Mouse (Mus musculus): Measurements from ENCODE around the gene Rusc2. TPM values are rescaled to one million over a fixed set of nuclear protein-coding genes. Genes with fewer than 3 reads are reported as not detected.

Gene Rusc2
- polyA plus RNA-seq, 1 experiment from 2014 or later: 0.69 TPM

DNA sequence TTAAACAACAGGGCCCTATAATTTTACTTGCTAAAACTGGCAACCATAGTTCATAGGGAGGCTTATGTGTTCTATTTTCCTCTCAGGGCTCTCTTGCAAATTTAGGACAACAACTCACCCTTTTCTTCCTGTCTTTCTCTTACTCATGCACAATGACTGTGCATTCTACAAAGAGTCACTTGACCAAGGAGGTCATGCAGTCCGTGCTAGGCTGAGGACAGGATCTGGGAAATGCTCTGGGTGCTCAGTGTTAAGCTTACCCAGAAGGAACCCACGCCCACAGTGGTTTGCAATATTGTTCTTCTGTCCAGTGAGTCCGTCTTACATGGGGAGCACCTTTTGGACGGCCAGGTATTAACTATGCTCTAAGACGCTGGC lies 2.3 kb downstream of the Rusc2 start:
- no peak for DNase-seq (ENCODE audit: low spot score)

DNA sequence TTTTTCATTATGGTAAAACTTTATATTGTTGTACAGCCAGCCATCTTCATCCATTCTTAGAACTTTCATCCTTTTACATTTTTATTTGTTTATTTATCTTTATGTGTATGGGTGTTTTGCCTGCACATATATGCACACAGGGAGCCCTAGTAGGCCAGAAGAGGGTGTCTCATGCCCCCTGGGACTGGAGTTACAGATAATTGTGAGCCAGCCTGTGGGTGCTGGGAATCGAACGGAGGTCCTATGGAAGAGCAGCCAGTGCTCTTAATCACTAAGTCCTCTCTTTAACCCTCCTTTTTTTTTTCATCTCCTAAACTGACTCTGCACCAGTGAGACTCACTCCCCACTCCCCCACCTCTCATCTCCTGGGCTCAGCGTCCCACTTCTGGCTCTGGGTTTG lies 2.8 kb downstream of the Rusc2 start:
- no peak for DNase-seq (ENCODE audit: low spot score)

DNA sequence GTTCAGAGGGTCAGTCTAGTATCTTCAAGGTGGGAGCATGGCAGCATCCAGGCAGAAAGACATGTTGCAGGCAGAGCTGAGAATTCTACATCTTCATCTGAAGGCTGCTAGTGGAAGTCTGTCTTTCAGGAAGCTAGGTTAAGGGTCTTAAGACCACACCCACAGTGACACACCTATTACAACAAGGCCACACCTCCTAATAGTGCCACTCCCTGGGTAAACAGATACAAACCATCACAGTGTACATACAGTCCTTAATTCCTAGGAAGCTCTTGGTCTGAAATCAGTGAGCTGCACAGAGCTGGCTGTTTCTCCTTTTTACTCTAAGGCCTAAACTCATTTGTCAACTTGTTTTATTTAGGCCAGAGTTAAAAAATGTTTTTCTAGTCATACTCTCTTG lies 5.2 kb downstream of the Rusc2 start:
- no peak for DNase-seq (ENCODE audit: low spot score)

DNA sequence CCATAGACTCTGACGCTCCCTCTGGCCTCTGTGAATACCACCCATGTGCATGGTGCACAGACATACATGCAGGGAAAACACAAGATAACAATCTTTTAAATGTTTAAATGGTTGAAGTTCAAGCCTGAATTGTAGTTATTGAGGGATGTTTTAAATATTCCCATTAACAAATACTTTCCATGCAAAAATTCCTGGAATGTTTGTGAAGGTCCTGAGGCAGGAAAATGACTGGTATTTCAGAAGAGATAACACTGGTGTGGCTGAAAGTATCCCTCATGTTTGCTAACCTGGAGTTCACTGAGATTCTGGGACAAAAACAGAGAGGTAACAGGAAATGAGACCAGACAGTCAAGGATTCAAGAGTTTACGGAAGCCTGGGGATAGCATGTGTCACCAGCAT lies 7.6 kb downstream of the Rusc2 start:
- DNase-seq (ENCODE audit: low spot score): no peak

DNA sequence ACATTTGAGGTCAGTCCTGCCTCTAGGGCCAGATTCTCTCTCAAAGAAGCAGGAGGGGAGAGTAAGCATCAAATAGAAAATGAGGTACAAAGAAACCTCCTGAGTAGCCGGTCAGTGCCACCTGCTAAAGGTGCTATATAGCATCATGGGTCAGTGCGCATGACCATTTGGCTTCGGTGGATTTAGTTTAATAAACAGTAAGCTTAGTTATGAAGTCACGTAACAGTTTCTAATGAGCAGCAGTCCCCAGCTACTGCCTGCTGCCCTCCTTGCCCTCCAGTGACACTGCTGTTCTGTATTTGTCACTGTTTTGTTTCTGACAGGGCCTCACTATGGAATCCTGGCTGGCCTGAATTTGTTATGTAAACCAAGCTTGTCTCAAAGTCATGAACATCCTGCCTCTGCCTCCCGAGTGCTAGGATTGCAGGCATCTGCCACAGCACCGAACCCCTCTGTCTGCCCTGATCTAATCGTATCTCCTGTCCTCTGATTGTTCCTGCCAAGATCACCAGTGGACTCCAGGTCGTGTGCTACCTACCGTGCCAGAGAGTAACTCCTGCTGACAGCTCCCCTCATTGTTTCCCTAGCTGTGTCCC lies 8.2 kb downstream of the Rusc2 start:
- no peak for DNase-seq (ENCODE audit: low spot score)

DNA sequence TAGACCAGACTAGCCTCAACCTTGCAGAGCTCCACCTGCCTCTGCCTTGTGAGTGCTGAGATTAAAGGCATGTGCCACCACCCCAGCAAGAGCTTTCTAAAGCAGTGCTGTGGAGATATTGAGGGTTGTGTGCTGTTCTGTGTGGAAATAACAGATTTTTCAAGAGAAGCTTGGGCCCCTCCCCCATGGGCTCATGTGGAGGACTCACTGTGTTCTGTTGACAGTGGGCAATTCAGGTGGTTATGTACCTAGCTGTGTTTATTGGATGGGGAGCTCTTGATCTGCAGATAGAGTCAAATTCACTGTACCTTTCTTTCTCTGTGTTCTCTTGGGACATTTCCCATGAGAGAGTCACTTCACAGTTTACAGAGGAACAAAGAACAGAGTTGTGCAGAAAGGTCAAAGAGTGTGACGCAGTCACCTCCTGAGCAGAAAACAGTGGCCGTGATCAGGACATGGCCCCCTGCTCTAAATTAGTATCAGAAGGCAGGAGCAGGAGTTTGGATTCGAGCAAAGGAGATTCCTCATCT lies 9.8 kb downstream of the Rusc2 start:
- DNase-seq (ENCODE audit: low spot score): no peak

DNA sequence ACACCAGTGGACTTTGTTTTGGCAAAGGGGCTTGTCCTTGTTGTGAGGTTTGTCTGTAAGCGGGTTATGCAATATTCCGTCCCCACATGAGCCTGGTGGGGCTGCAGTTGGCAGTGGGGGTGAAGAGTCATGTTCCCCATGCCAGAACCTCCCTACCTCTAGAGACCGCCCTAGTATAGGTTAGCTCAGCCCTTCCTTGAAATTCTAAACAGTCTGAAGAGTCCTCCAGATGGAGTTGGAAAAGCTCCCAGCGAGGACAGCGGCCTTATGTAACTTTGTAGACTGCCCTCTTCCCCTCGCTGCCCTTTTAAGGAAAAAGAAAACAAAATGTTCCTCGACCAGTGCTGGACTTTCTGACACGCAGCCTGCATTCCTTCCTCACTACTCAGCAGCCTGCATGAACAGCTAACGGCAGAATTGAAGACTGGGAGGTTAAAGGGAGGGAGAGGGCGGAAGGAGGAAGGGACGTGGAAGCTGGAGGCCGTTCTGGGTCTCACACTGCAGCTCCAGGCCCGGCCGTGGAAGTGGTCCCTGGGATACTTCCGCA lies 12.6 kb downstream of the Rusc2 start:
- DNase-seq (ENCODE audit: low spot score): no peak

DNA sequence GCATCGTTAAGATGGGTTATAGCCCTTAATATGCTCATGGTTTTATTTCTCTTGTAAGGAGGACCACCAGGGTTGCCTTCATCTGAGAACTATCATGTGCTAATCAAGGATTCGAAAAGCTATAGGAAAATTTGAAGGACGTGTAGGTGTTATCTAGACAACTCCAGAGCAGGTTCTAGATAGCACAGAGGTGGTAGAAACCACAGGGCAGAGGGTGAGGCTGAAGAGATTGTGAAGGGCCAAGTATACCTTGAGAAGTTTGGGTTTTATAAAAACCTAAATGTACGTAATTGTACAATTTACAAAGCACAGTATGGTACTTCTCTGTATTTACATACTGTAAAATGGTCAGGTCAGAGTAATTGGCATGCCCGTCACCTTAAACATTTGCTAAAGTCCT lies 13.4 kb downstream of the Rusc2 start:
- DNase-seq (ENCODE audit: low spot score): no peak

DNA sequence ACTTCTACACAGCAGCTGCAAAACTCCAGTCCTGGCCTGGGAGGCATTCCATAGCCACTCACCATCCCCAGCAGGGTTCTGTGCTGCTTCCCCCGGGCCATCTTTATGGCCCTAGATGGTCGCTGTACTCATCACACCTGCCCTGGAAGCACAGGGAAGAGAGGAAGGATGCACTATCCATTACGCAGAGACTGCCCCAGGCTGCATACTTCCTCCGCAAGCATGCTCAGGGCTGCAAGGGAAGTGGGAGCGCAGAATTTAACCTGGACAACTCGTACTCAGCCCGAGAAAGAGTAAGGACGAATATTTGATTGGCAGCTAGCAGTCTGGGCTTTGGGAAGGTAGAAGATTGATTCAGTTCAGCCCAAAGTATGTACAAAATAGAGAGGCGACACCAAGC lies 14.1 kb downstream of the Rusc2 start:
- DNase-seq (ENCODE audit: low spot score): no peak

DNA sequence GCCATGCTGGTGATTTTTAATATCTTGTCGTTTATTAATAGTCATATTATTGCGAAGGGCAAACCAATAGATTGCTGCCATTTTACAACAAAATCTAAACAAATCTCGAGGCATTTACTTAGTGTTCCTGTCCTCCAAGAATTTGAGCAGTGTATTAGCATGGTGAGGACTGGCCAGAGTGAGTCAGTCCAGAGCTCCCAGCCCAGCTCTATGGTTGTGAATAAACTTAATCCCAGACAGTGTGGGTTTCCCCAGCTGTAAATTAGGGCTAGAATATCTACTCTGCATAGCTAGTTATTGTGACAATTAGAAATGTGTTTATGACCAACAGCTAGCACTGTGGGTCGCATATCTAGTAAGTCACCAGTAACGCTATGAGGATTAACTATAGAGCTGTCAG lies 14.6 kb downstream of the Rusc2 start:
- DNase-seq (ENCODE audit: low spot score): no peak

DNA sequence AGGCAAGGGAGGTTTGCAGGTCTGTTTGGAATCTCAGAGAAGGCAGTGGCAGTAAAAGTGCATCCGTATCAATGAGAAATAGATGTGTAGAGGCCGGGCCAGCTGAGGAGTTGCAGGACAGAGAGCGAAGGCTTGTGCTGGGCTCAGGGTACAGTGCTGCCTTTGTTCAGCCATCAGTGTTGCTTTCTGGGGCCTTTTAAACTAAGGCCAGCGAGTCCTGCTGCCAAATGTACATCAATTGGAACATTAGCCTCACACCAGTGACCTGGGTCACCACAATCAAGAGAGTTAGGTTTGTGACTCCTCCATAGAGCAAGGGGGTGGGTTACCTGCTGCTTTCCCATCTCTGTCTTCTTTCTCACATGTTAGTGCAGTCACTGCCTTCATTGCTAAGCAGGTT lies 16.2 kb downstream of the Rusc2 start:
- no peak for DNase-seq (ENCODE audit: low spot score)

DNA sequence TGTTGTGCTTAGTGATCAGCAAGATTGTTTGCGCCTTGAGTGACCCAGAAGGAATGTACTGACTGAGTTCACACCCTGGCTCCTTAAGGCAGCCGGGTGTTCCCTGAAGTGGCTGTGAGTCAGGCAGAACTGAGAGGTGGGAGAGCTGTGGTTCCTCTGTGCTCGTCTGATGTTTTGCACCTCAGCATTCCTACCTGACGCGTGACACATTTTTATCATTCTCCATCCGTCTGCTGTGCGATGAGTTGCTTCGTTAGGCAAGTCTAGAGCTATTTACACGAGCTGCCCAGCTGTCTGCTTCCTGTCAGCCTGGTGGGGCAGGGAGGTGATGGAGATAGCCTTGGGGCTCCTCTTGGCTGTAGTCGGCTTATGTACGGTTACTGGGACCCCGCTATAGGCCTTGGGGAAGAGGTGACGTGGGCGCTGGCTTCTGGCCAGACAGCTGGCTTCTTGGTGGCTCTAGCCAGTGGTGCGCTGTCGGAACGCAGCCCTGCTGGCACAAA lies 17.1 kb downstream of the Rusc2 start:
- DNase-seq (ENCODE audit: low spot score): no peak

DNA sequence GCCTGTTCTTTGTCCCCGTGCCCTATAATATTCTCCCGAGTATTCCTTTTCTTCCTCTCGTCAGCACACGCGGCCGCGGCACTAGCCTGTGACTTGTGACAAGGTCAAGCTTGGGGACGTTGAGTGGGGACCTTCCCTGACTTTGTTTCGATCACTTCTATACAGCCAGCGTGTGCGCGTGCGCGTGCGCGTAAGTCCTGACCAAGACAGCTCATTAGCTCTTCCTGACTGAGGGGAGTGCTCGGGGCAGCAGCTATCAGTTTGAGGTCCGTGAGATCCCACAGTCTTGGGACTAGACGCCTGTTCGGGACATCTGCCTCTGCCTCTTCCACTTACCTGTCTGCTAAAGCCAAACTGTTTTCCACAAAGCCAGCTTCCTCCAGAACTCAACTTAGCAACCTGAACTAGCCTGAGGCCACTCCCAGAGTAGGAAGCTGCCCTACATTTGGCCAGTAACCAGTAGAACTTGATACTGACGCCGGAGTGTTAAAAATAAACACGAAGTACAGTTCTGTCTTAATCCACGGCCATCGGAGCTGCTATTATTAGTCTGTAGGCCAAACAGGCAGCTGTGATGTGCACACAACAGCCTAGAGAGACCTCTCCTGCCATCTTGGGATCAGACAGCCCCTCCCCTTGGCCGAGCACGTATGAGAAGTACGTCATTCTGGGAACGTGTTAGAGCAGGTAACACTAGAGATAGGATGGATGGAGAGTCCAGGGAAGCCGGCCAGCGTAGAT lies 17.8 kb downstream of the Rusc2 start:
- DNase-seq (ENCODE audit: low spot score): no peak

DNA sequence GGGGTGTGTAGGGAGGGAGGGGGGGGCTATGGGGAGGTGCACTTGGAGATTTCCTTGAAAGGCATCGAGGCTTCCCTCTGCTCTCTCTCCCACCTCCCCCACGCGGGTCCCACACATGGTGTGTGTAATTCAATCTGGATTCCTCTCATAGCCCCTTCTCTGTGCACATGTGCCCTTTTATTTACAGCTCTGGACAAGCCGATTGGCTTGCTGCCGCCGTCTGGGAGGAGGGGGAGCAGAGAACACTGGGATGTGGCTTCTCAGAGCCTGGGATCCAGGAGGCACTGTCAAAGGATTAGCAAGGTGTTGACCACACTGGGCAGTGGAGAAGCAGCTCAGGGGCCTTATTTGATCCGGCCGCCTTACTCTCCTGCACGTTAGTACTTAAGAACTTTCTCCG lies 19.2 kb downstream of the Rusc2 start:
- DNase-seq (ENCODE audit: low spot score): no peak

DNA sequence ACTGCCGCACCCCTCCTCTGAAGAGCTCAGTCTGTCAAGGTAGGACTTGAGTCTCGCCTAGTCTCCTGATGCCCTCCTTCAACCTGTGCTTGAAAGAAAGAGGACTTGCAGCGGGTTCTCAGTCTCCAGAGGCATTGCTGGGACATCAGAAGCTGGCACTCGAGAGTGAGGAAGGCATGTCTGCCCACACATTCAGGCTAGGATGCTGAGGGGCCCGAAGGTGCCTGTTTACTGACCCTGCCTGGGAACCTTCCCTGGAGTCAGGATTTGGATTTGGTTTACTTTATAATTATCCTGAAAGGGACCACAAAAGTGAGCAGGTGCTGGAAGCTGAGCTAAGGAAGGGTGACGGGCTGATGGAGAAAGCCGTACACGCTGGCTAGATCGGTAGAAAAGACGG lies 19.7 kb downstream of the Rusc2 start:
- no peak for DNase-seq (ENCODE audit: low spot score)

DNA sequence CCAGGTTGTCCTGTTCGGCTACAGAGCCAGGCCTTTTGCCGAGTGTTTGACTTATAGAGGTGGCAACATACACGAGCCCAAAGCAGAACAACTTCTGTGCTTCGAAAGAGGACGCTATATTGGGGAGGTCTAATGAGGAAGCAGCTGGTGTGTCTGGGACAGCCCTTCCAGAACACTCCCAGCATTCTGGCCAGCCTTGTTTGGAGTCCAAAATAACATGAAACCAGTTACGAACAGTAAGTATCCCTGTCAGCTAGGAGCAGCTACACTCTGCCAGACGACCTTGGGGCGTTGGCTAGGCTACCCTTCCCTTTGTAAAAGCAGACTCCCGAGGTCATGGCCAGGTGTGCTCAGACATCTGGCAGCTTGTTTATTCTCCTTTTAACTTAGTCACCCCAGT lies 20.4 kb downstream of the Rusc2 start:
- DNase-seq (ENCODE audit: low spot score): no peak

DNA sequence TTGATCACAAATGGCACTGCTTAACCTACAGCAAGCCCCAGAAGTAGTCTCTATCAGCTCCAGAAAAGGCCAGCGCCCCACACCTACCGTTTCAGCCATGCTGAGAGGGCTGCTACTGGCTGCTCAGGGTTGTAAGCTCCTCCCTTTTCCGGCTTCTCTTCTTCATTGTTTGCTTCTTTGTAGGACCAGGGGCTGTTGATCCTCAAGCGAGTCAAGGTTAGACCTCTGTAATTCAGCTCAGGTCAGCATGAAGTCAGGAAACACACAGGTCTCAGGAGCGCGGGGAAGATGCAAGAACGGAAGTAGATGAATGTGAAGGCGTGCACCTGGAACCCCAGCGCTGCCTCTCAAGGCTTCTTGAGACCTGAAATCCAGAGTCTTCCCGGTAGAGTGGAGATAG lies 22.9 kb downstream of the Rusc2 start:
- DNase-seq (ENCODE audit: low spot score): no peak

DNA sequence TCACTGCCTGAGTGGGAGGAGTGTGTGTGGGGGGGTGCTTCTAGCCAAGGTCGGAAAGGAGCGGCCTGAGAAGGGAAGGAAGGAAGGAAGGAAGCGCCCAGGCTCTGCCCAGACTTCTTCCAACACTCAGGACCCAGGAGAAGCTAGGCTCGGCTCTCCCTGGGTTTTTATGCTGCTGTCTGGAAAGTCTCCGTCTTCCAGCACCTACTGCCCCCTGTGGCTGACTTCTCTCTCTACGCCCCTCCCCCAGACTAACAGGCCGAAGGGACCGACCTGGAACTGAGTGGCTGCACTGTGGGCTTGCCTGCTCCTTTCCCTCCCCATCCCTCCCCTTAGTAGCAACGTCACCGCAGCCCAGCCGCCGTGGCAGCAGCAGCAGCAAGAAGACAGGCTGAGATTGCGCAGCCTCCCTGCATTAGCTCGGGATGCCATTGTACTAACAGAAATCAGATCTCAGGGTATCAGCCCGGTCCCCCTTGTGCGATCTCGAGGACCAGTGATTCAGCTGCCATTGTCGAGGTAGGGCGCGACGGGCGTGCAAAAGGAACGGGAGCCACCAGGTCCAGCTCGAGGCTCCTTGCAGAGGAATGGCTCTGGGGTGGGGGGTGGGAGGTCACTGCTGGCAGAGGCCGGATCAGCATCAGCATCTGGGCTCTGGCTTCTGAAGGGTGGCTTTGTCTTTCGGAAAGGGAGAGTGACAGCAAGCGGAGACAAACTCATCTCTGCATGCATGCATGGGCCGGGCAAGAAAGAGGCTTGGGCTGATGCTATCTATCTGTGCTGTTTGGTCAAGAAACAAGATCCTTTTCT lies 24.6 kb downstream of the Rusc2 start:
- DNase-seq (ENCODE audit: low spot score): no peak

DNA sequence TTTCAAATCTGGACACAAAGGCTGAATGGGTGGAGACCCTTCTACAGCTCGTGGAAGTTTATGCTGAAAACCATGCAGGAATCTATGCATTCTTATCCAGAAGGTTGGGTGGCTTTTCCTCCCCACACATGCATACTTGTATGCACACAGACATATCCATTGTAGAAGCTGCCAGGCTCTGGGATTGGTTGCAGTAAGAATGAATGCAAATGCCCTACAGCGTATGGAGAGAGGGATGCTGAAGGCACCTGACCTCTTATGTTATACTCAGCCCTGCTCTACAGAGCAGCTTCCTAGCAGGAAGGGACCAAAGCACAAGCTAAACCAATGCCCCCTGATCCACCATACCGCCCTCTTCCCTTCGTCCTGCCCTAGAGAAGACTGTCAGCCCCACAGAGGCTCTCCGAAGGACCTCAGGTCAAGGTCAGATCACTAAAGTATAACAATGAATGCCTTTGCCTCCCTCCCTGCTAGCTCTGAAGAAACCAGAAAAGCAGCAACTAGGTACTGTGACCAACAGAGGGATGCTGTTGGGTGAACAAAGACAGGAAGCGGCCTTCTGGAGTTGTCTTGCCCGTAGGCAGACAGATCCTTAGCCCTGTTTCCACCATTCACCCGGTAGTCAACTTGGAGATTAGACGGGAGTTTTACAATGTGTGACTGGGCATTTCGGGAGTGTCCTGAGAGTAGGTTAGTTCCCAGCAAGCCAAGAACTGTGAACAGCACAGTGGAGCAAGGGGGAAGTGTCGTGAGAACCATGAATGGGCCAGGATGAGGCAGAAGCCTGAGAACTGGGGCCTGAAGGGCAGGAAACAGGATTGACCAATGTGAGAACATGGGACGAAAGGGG lies 25.5 kb downstream of the Rusc2 start:
- no peak for DNase-seq (ENCODE audit: low spot score)

DNA sequence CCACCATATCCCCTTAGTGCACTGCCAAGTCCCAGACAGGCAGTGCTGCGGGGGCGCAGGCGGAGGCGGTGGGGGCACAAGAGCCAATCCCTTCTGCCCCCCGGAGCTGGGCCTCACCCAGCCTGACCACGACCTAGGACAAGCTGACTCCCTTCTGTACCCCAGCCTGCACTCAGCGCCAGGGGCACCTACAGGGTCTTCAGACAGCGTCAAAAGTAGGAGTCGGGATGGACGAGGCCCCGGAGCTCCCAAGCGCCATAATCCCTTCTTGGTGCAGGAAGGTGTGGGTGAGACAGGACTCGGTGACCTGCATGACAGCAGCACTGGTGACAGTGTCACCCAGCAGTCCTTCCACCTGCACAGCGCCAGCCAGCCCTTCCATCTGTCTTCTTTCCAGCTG lies 33.0 kb downstream of the Rusc2 start:
- DNase-seq (ENCODE audit: low spot score): no peak
